Mouse (Mus musculus): ENCODE data around the gene Cd300ld3. TPM values are rescaled to one million over a fixed set of nuclear protein-coding genes. Genes with fewer than 3 reads are reported as not detected.

Cd300ld3 gene
- polyA plus RNA-seq, 1 experiment from 2014 or later = not detected

Other genes with a start within 250 kb of the Cd300ld3 start
- not detected in 2 replicates for gene Gpr142, start 249.5 kb downstream of the Cd300ld3 start, polyA plus RNA-seq (2015; fragmentation: Nextera tagmentation; extraction: Ambion mirVana)
- 12.4 and 19.8 TPM in 2 replicates for gene Gprc5c, start 197.3 kb downstream of the Cd300ld3 start, polyA plus RNA-seq (2015; fragmentation: Nextera tagmentation; extraction: Ambion mirVana)
- 0.82 and 2.2 TPM in 2 replicates for gene Cd300a, start 158.4 kb downstream of the Cd300ld3 start, polyA plus RNA-seq (2015; fragmentation: Nextera tagmentation; extraction: Ambion mirVana)
- 0.34 and 0.72 TPM in 2 replicates for gene Cd300lb, start 114.0 kb downstream of the Cd300ld3 start, polyA plus RNA-seq (2015; fragmentation: Nextera tagmentation; extraction: Ambion mirVana)
- gene Cd300c, start 79.3 kb downstream of the Cd300ld3 start, polyA plus RNA-seq (2015; fragmentation: Nextera tagmentation; extraction: Ambion mirVana) = not detected in 2 replicates
- gene Cd300ld, start 58.5 kb downstream of the Cd300ld3 start, polyA plus RNA-seq (2015; fragmentation: Nextera tagmentation; extraction: Ambion mirVana) = 0.21 and 0.61 TPM in 2 replicates
- 1.8 and 3.5 TPM in 2 replicates for gene Cd300c2, start 46.5 kb downstream of the Cd300ld3 start, polyA plus RNA-seq (2015; fragmentation: Nextera tagmentation; extraction: Ambion mirVana)
- not detected in 2 replicates for gene Cd300ld2, start 32.2 kb downstream of the Cd300ld3 start, polyA plus RNA-seq (2015; fragmentation: Nextera tagmentation; extraction: Ambion mirVana)
- not detected in 2 replicates for gene Cd300ld4, start 21.4 kb downstream of the Cd300ld3 start, polyA plus RNA-seq (2015; fragmentation: Nextera tagmentation; extraction: Ambion mirVana)
- gene Cd300ld5, start 10.6 kb downstream of the Cd300ld3 start, polyA plus RNA-seq (2015; fragmentation: Nextera tagmentation; extraction: Ambion mirVana) = not detected in 2 replicates
- not detected in 2 replicates for gene Cd300e, start 13.8 kb upstream of the Cd300ld3 start, polyA plus RNA-seq (2015; fragmentation: Nextera tagmentation; extraction: Ambion mirVana)
- 1.1 and 2.4 TPM in 2 replicates for gene Rab37, start 43.0 kb upstream of the Cd300ld3 start, polyA plus RNA-seq (2015; fragmentation: Nextera tagmentation; extraction: Ambion mirVana)
- gene Cd300lf, start 85.6 kb upstream of the Cd300ld3 start, polyA plus RNA-seq (2015; fragmentation: Nextera tagmentation; extraction: Ambion mirVana) = 0.37 and 1.2 TPM in 2 replicates
- 24.6 and 46.4 TPM in 2 replicates for gene Slc9a3r1, start 114.9 kb upstream of the Cd300ld3 start, polyA plus RNA-seq (2015; fragmentation: Nextera tagmentation; extraction: Ambion mirVana)
- gene Tmem104, start 139.1 kb upstream of the Cd300ld3 start, polyA plus RNA-seq (2015; fragmentation: Nextera tagmentation; extraction: Ambion mirVana) = 6.6 and 11.4 TPM in 2 replicates
- gene Nat9, start 139.4 kb upstream of the Cd300ld3 start, polyA plus RNA-seq (2015; fragmentation: Nextera tagmentation; extraction: Ambion mirVana) = 16.2 and 20.8 TPM in 2 replicates
- gene Grin2c, start 218.8 kb upstream of the Cd300ld3 start, polyA plus RNA-seq (2015; fragmentation: Nextera tagmentation; extraction: Ambion mirVana) = 0.10 and 0.16 TPM in 2 replicates
- 10.5 and 12.4 TPM in 2 replicates for gene Fdxr, start 228.6 kb upstream of the Cd300ld3 start, polyA plus RNA-seq (2015; fragmentation: Nextera tagmentation; extraction: Ambion mirVana)
- 0.55 and 0.67 TPM in 2 replicates for gene Fads6, start 249.3 kb upstream of the Cd300ld3 start, polyA plus RNA-seq (2015; fragmentation: Nextera tagmentation; extraction: Ambion mirVana)